Mouse (Mus musculus) erythroblast, adult 5-6 weeks (primary cell): ENCODE results near the gene Bmper. TPM values are rescaled to one million over a fixed set of nuclear protein-coding genes. Genes with fewer than 3 reads are reported as not detected.

ENCODE experiments used
- ATAC-seq: replicated peaks from 2 replicates; pipeline ENCODE4 v1.8.0; 2016; ENCODE audit warnings: moderate number of reproducible peaks, mild to moderate bottlenecking, moderate TSS enrichment, inconsistent platforms; ENCODE audit not compliant: poor library complexity, low FRiP score, severe bottlenecking
- total RNA-seq, 2 experiments: library from RNA; stranded (forward) in 1 of 2; stranded (reverse) in 1 of 2; fragments of 150-400 nt in 1 of 2; fragments of 200-764, 138-1000 nt in 1 of 2; gene quantifications; 2 replicates each; pipeline versions ENCODE4 v1.2.3 to v1.2.4; 2015 to 2017; ENCODE audit warnings: low replicate concordance in 2 of 2

Gene Bmper
- total RNA-seq, 2 experiments from 2014 or later: not detected

DNA sequence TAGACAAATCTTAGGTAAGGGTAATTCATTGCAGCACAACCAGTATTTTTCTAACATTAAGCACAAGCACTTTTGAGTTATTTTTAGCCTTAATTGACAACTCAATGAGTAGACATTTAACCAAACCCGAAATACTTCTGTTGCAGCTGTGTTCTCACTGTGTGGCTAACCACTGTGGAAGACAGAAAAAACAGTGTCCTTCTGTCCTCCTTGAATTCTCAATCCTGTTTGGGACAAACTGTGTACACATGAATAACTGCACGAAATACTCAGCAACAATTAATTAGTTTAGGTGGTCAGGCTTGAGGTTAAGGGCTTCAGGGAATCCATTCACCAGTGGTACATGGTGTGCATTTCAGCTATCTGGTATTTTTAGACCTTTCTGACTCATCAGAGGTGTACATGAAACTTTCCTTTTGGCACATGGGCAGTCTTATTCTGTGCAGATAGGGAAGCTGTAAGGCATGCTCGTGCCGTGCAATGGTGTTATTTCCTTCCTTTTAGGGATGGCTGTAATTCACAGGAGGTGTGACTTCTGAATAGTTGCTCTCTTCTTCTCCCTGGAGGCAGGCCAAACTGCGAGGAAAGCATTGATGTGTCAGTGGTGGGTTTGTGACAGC is 131.4 kb downstream of the Bmper start:
- ATAC-seq: no peak

DNA sequence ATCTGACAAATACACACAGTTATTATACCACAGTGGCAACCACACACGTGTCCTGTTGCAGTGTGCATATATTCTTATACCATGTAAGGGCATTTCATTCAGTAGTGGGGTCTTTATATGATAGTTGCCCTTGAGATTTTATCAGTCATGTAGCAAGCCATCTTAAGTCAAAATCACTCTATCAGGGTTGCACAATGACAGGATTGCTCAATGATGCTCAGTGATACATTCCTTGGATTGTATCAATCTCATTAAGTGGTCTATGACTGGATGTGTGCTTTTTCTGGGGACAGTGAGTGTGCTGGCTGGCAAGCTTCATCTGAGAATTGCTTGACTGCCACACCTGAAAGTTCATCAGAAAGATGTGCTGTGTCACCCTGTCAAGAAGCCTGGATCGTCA is 135.2 kb downstream of the Bmper start:
- no peak for ATAC-seq

DNA sequence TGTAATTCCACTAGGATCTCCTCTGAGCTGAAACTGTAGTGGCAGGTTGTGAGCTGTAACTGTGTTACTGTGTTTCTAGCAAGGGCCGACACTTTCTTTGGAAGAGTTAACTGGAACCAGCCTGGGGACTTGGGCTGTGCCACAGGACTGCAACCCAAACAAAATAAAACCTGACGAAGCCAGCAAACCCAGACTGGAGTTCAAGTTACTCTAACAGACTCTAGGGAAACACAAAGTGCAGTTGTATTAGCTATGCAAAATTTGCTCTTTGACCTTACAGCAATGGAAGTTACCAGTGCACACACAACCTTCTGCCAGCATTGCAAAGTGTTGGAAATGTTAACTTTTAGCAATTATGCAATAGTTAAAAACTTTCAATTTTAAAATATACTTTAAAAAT is 140.3 kb downstream of the Bmper start:
- no peak for ATAC-seq

DNA sequence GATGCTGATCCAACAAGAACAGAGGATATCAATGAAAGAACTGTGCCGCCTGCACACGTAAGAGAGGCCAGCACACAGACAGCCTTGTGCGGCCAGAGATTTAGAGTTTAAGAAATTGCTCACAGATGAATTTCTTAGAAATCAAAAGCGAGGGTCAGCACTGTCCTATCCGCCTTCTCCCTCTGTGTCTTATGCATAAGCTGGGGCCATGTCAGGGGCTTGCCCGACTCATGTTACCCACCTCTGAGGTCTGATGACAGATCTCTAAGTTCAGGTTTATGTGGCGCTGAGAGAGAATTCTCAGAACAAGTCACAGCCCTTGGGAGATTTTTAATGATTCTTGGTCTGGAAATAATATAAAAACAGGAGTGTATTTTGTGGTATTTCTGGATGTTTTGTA is 140.7 kb downstream of the Bmper start:
- ATAC-seq: no peak

DNA sequence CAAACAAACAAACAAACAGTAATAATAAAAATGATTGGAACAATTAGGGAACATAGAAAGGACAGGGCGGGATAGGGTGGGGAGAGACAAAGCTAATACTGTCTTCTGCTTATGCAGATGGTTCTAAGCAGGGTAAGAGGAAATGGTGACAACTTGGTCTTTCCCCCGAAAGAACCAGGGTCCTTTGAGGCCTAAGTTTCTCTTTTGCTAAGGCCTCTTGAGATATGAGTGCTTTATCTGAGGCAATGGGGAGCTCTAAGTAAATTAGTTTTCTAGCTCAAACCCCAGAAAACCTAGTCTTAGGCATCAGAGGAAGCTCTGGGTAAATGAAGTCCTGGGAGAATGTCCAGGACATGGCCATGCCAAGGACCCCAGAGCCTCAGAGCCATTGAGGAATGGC is 141.2 kb downstream of the Bmper start:
- ATAC-seq: no peak

DNA sequence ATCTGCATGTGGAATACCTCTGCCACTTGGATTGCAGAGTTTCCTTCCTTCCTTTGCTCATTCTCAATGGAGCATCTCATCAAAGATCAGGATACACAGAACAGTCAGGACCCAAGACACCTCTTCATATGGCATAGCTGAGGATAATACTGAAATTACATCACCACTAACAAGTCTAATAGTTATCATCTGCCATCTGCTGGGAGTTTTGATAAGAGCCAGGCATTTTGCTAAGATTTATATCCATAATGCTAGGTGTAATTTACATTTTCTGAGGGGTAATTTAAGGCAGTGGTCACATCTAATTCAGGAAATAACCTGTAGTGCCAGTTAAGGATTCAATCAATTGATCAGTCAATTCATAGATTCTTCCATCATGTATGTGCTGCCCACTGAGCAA is 145.2 kb downstream of the Bmper start:
- ATAC-seq: no peak

DNA sequence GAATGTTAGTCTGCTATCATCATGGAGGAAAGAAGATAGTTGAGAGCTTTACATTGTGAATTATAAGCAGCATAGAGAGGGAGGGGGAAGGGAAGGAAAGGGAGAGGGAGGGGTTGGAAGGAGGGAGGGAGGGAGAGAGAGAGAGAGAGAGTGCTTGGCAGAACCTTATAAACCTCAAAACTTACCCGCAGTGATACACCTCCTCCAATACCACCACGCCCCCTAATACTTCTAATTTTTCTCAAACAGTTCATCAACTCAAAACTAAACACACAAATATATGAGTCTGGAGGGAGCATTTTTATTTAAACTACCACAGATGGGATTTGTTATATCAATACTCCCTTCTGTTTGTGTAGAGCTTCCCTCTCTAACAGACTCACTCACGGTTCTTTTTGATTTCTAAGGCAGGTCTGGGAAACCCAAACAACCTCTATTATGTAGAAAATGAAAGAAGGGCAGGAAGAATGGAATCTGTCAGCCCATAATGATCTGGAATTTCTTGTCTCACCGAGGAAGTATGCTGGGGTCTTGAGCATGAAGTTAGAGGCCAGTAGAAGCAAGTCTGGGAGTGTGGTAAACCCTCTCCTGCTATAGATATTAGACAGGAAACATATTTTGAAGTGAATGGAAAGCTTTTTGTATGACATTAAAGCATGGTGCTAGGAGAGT is 152.0 kb downstream of the Bmper start:
- no peak for ATAC-seq

DNA sequence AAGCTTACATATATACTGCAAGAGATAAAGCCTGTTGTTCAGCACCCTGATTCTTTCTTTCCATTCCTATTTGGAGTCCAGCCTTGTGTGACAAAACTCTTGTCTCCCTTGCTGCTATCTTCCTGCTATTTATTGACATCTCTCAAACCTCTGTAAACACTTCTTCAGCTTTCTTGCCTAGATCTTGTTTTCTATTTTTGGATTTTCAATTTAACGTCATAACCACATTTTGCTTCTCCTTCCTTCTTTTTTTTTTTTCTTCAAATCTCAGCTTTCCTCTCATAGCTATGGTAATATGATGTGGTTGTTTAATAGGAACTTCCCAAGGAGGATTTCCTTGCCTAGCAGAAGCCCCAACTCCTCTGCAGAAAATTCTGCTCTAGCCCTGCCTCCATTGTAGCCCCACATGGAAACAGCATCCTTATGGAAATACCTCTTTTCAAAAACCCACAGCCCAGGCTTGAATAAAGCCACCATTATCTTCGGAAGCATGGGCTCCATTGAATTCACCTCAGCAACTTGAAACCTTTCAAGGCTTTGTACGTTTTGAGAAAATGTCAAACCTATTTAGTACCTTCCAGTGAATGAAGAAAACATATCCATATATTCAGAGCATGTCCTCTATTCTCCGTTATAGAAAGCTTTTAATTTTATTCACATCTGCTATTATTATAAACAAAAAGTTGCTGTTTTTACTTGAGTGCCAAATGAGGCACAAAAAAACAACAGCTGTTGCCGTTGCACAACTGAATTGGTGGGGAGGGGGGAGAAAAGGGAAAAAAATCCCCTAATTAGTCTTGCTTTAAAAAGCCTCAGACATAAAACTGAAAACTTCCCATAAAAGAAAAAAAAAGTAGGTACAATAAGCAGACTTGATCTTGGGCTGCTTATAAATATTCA is 155.2 kb downstream of the Bmper start:
- ATAC-seq: no peak

DNA sequence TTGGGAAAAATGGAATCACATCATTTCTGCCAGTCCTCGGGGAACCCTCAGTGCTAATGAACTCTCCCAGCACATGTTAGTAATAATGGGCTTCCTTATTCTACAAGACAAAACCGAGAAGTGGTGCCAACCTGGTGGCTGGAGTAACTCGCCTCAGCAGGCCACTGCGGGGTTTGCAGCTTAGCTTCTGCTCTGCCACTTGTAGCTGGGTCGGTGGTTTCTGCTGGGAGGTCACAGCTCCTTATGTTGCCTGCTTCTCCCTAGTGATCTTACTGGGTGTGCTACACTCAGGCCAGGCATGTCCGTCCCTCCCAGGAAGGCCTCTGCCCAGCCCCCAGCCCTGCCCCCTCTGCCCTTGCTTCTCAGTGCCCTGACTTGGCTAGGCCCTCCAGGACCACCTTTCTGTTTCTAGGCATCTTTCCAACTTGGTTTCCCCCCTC is 155.9 kb downstream of the Bmper start:
- ATAC-seq: no peak

DNA sequence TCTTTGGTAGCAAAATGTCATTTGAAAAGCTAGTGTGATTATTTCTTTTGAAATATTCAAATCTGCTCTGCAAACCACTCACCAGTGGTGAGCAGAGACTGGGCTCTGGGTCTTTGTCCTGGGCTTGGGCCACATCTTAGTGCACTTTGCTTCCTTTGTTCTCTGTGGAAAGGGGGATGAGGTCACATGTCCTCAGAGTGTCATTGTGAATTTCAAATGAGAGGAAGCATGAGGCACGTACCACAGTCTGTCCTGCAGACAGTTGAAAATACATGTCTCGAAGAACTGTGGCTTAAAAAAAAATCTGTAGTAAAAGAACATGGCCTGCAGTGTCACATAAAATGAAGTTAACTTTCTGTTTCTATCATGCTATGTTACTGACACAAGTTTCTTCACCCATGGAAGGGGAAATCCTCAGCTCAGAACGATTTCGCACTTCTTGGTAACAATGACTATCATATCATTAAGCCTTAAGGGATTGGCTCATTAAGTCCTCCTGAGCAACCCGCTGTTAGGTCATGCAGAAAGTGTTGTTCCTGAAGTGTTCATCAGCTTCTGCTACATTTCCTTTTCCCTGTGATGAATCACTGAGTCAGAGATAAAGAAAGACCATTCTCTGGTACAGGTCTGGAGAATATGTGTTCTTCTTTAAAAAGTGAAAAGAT is 157.4 kb downstream of the Bmper start:
- no peak for ATAC-seq

DNA sequence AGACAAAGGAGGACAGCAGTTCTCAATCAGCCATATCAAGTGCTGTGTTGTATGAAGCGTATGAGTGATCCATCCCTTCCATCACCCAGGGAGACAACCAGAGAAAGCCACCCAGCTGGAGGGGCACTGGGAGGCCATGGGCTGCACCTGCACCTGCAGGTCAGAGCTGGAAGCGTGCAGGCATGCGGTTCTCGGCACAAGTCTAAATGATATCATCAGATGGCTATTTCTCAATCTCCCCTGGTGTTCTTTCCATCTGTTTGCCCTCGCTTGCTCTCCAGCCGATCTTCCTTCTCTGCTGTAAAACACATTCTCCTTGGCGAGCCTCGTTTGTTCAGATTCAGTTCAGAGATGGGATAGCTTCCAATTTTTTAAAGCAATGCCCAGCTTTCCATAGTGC is 160.4 kb downstream of the Bmper start:
- no peak for ATAC-seq

DNA sequence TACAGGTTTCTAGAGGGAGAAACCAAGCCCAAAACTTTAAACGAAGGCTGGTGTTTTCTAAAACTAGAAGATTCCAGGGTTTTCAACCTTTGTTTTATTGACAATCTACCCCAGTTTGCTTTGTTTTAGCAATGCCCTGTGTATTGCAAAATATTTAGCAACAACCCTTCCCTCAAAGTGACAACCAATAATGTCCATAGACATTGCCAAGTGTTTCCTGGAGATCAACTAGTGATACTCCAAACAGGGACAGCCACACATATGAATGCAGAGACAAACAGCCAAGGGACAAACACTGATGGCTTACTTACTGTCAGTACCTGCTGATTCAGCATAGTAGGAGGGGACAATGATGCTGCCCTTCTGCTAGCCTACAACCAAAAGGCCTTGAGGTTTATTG is 161.0 kb downstream of the Bmper start:
- no peak for ATAC-seq

DNA sequence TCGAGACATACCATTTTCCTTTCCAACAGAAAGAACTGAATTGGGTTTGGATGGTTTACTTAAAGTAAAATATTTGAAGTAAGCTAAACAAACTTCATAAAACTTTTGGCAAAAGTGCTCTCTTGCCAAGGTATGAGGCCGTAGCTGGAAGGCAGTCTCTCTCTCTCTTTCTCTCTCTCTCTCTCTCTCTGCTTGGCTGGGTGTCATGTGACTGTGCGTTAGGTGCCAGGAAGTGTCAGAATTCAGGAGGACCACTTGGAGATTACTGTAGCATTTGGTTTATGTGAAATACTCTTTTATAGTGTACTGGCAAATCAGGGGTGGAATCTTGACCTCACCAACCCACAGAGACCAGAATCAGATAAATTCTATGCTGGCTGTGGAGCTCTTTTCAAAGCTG is 162.0 kb downstream of the Bmper start:
- ATAC-seq: no peak

DNA sequence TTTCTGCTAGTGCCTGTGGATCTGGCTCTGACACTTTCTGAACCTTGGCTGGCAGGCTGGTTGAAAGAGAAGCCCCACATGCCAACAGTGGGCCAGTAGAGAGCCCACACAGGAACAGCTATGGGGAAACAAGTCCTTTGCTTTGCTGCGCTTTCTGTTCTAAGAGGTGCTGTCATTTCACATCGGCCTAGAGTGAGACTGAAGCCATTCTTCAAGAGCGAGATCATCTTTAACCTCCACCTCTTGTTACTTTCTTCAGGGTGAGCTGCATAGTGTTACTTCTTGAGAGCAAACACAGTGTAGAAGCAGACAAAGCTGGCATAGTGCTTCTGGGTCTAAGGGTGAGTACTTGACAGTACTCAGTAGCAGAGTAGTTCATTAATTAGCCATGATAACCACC is 163.3 kb downstream of the Bmper start:
- no peak for ATAC-seq

DNA sequence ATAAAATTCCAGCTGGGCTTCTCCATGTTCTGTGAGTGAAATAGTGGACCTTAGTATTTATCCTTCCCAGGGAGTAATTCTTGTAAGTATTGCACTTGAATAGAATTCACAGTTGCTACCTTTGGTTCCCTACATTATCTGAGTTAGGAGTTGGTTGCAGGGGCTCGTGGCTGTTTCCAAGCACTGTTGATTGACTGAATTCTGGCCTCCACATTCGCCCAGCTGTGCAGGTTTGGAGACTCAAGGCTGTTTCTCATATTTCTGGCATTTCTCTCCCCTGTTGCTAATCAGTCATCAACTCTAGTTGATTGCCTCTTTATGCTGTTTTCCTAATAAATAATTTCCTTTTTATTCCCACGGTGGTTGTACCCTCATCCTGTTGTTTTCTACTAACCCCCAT is 167.2 kb downstream of the Bmper start:
- no peak for ATAC-seq

DNA sequence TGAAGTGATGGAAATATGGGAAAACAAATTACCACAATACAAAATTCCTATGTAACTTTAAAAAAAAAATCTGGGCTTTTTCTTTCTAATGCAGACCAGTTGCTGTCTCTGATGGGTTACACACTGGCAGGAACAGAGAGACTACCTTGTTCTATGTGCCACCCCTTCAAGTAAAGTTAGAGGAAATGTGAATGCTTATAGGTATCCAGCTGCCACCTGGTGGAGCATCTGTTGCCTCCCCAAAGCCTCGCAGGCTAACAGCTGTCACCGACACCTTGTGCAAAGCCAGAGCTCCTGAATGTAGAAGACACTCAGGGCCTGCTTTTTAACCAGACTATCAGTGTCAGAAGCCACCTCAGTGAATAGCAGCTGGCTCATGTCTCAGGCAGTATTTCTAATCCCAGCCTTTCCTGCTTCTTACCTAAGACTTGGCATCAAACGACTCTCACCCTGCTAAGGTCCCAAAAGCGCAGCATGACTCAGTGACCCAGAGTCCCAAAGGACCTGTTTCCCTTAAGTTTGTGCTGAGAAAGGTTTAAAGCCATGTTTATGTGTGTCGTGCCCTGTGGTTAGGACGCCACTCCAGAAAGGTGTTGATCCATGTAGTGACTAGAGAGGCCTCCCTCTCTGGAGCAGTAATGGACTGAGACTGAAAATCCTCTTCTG is 171.9 kb downstream of the Bmper start:
- no peak for ATAC-seq

DNA sequence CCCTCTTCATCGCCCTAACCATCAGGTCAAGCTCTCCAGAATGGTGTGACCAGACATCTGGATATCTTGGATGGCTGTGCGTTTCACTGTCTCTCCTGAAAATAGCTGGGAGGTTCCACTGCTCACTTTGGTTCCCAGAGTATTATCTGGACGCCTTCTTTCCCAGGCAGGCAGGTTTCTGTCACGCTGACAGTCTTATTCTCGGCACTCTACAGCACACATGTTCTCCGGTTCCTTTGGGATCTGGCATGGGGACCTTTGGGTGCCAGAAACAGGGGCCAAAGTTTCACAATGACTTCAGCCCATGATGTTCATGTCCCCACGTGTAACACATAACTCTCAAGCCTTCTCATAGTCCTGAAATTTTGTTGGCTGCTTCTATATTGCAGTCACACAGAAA is 173.3 kb downstream of the Bmper start:
- ATAC-seq: no peak

DNA sequence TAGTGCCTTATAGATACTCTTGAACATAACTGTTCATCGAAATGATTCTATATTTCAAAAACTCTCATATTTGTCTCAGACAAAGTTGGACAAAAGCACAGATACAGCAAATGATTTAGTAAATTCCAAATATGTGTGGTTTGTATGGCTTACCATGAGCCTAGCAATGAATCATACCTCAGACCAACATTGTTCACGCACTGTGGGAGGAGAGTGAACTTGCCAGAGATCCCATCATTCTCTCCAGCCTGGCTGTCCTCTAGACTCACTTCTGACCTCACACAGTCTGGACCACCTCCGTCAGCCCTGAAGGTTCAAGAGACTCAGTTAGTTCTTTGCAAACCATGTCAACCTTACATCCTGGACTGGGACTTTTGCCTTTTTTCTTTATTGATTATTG is 175.0 kb downstream of the Bmper start:
- ATAC-seq: no peak

DNA sequence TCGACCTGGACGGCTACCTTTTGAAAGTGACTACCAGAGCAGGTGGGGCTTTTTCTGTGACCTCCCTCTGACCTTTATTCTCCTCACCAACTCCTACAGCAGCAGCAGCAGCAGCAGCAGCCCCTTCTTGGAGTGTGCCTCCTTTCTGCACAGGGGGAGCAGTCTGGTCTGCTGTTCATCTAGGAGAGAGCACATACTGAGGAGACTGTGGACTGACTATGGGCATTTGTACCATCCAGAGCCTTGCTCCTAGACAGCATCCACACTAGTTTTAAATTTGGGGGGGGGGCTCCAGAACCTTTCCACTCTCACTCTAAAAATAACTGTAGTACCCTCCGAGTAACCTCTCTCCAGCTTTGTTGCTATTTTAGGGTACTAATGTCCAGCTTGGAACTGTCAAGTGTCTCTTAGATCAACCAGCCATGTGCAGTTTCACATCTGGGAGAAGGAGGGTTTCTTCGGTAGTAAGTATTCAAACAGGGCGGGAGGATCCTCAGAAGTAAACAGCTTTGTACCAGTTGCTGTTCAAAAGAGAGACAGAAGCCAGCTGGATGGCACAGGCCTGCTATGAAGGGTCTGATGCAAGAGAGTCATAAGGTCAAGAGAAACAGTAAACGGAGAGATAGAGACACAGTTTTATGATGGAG is 176.9 kb downstream of the Bmper start:
- no peak for ATAC-seq
